Mouse (Mus musculus) liver, embryonic 14.5 days (tissue): ENCODE measurements around the gene Samsn1.

Experiments used
- CTCF ChIP-seq: IDR thresholded peaks from 2 replicates; pipeline ENCODE4 v1.5.1; 2016; ENCODE audit warnings: antibody characterized with exemption, low read depth, control low read depth
- EP300 ChIP-seq: IDR thresholded peaks from 2 replicates; pipeline ENCODE4 v1.6.1; 2016; ENCODE audit warnings: antibody characterized with exemption, low read depth

DNA sequence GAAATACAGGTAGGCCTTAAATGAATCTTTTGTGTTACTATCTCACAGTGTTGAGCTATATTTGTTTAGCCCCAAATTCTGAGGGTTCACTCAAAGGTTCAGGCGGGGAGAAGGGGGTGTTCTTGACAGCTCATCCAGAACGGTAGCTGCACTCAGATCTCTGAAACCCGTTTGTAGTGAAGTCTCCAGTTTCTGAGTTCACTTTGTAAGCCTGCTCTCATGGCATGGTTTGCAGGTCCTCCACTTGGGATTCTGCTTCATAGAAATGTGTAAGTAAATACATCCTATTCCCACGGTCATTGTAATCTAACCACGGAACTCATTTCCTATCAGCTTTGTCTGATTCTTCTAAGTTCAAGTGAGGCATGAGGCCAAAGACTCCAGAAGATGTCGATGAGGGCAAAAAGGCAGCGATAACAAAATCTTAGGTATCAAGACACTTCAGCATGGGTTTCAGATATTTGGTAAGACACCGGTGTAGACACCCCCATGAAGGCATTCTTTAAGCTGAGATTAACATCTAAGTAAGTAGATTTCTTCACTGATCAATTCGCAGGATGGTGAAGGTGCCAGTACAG is 18.2 kb downstream of the Samsn1 start:
- TF ChIP-seq EP300 (no peak), CTCF (no peak)
